Mouse (Mus musculus) naive thymus-derived CD4-positive, alpha-beta T cell, adult 2 months (primary cell): ENCODE results near the gene Nelfe.

Source experiments
- DNase-seq: peaks from one replicate; pipeline ENCODE4 v3.0.0-alpha.2; 2011; ENCODE audit warnings: low read depth

The Nelfe gene

GRCm38 (mm10) chr17:34847192-34847591, 3.0 kb upstream of the Nelfe start:
- no peak for DNase-seq

- no peak for DNase-seq
Measured at GRCm38 (mm10) chr17:34847615-34848014, 2.6 kb upstream of the Nelfe start.

GRCm38 (mm10) chr17:34850517-34851125, 430 bp downstream of the Nelfe start:
- DNase-seq: no peak

GRCm38 (mm10) chr17:34853511-34853910, 3.3 kb downstream of the Nelfe start:
- no peak for DNase-seq

GRCm38 (mm10) chr17:34854761-34855160, 4.6 kb downstream of the Nelfe start:
- no peak for DNase-seq

- peak; percentile 77 for DNase-seq
Measured at GRCm38 (mm10) chr17:34855825-34856224, 5.6 kb downstream of the Nelfe start.

- no peak for DNase-seq
Measured at GRCm38 (mm10) chr17:34858670-34859069, 8.5 kb downstream of the Nelfe start.

- no peak for DNase-seq
Measured at GRCm38 (mm10) chr17:34860514-34860913, 10.3 kb downstream of the Nelfe start.

GRCm38 (mm10) chr17:34861704-34862415, 11.7 kb downstream of the Nelfe start:
- no peak for DNase-seq

GRCm38 (mm10) chr17:34862416-34863081, 12.4 kb downstream of the Nelfe start, which contains the start of gene Cfb:
TSS of gene Cfb (minus strand) at chr17:34862518.
- no peak for DNase-seq

- no peak for DNase-seq
Measured at GRCm38 (mm10) chr17:34865981-34866380, 15.8 kb downstream of the Nelfe start.

- no peak for DNase-seq
Measured at GRCm38 (mm10) chr17:34874321-34874720, 24.1 kb downstream of the Nelfe start.

- DNase-seq: peak; percentile 61
Measured at GRCm38 (mm10) chr17:34879336-34879879, 29.2 kb downstream of the Nelfe start, which contains the start of gene Zbtb12. TSS of gene Zbtb12 (plus strand) at chr17:34879483.

GRCm38 (mm10) chr17:34881166-34881565, 31.0 kb downstream of the Nelfe start:
- DNase-seq: no peak

- DNase-seq: no peak
Measured at GRCm38 (mm10) chr17:34881683-34882310, 31.6 kb downstream of the Nelfe start, which contains the start of gene Gm20547. TSS of gene Gm20547 (minus strand) at chr17:34882042.

GRCm38 (mm10) chr17:34883332-34883731, 33.1 kb downstream of the Nelfe start:
- no peak for DNase-seq

GRCm38 (mm10) chr17:34884704-34885103, 34.5 kb downstream of the Nelfe start:
- DNase-seq: no peak

GRCm38 (mm10) chr17:34885615-34886014, 35.4 kb downstream of the Nelfe start:
- no peak for DNase-seq

GRCm38 (mm10) chr17:34887942-34888341, 37.8 kb downstream of the Nelfe start:
- DNase-seq: no peak

- DNase-seq: no peak
Measured at GRCm38 (mm10) chr17:34890074-34890743, 40.0 kb downstream of the Nelfe start.

- DNase-seq: peak; percentile 35
Measured at GRCm38 (mm10) chr17:34891377-34891776, 41.2 kb downstream of the Nelfe start.
